Mouse (Mus musculus) lung, adult 2 months (tissue): ENCODE data around the gene AF067061.

Experiments
- CTCF ChIP-seq: fragments of 200-500 bp; IDR thresholded peaks from 2 replicates; pipeline ENCODE4 v1.5.1; 2011; ENCODE audit warnings: mild to moderate bottlenecking, low read length, control low read depth; ENCODE audit not compliant: insufficient read depth
- POLR2A ChIP-seq: fragments of 200-500 bp; IDR thresholded peaks from 2 replicates; pipeline ENCODE4 v1.6.1; 2011; ENCODE audit warnings: low read depth, mild to moderate bottlenecking, control low read depth, low read length, borderline replicate concordance; ENCODE audit errors: extremely low read depth

DNA sequence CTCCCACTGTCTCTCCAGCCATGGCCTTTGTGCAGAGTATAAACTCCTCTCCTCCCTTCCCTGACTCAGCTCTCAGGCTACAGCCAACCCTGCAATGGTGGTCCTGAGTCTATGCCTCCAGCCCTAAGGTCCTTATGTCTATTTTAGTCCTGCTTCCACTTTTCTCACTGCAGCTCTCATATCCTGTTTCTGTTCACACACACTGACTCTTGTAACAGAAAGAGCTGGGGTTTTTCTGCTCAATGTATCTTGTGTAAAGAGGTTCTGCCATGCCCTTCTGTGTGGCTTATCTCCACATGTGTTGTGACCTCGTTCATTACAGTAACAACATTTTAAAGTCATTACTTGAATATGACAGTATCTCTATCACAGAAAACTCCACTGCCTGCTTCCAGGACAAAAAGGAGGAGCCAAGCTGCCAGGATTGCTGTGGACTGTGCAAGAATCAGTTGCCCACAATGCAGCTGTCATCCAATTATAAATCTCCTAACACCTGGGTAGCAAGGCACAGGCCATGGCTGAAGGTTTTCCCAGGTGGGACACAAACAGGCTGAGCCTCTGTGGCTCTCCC lies 36.5 kb downstream of the AF067061 start:
- TF ChIP-seq POLR2A (no peak), CTCF (no peak)
